Mouse (Mus musculus): Measurements from ENCODE around the gene Cacna2d2.
A peak's percentile ranks its signal among the peaks of the same experiment; 100 is the strongest.
"Not testable (repeated sequence)": the region's sequence is repeated elsewhere in the genome, so short reads cannot be mapped to it uniquely, and the experiment has no call there.

Gene Cacna2d2

GRCm38 (mm10) chr9:107555031-107555457 lies 155.6 kb downstream of the Cacna2d2 start:
- no peak for TF ChIP-seq POU5F1 (IDR thresholded peaks at IDR 0.05; ENCODE audit: borderline replicate concordance, low read length)
- no peak for TF ChIP-seq CTCF (conservative IDR thresholded peaks at IDR 0.05; ENCODE audit: low read length)
- no peak for TF ChIP-seq NANOG (IDR thresholded peaks at IDR 0.05; ENCODE audit: borderline replicate concordance, low read length)
- no peaks in the 10 kb centered on the region for H3K9me3 ChIP-seq (ENCODE audit: low read length)
- H3K4me1 ChIP-seq (replicated peaks; ENCODE audit: low read depth, low read length) = peaks cover 62% of the 10 kb centered on the region
- peaks cover 36% of the 10 kb centered on the region for H3K27me3 ChIP-seq (ENCODE audit: insufficient read depth, low read length)
- peaks cover 37% of the 10 kb centered on the region for H3K36me3 ChIP-seq (ENCODE audit: insufficient read depth, low read length)
- H3K4me3 ChIP-seq (replicated peaks; ENCODE audit: low read length) = peak overlapping the region; percentile 87

- Histone ChIP-seq H3K4me1 (replicated peaks; ENCODE audit: low read depth, low read length) (peaks cover 56% of the 10 kb centered on the region), H3K9me3 (ENCODE audit: low read length) (no peaks in the 10 kb centered on the region), H3K36me3 (ENCODE audit: insufficient read depth, low read length) (peaks cover 44% of the 10 kb centered on the region), H3K4me3 (replicated peaks; ENCODE audit: low read length) (peak overlapping the region; percentile 87), H3K27me3 (ENCODE audit: insufficient read depth, low read length) (peaks cover 30% of the 10 kb centered on the region)
- TF ChIP-seq NANOG (IDR thresholded peaks at IDR 0.05; ENCODE audit: borderline replicate concordance, low read length) (no peak), POU5F1 (IDR thresholded peaks at IDR 0.05; ENCODE audit: borderline replicate concordance, low read length) (no peak), CTCF (conservative IDR thresholded peaks at IDR 0.05; ENCODE audit: low read length) (no peak)
Measured at GRCm38 (mm10) chr9:107555701-107556100, 156.3 kb downstream of the Cacna2d2 start.

GRCm38 (mm10) chr9:107556346-107556745 lies 156.9 kb downstream of the Cacna2d2 start:
- Histone ChIP-seq H3K36me3 (ENCODE audit: insufficient read depth, low read length) (peaks cover 51% of the 10 kb centered on the region), H3K27me3 (ENCODE audit: insufficient read depth, low read length) (peaks cover 23% of the 10 kb centered on the region), H3K4me3 (replicated peaks; ENCODE audit: low read length) (no peak overlapping the region), H3K9me3 (ENCODE audit: low read length) (no peaks in the 10 kb centered on the region), H3K4me1 (replicated peaks; ENCODE audit: low read depth, low read length) (peaks cover 53% of the 10 kb centered on the region)
- TF ChIP-seq CTCF (conservative IDR thresholded peaks at IDR 0.05; ENCODE audit: low read length) (no peak), NANOG (IDR thresholded peaks at IDR 0.05; ENCODE audit: borderline replicate concordance, low read length) (no peak), POU5F1 (IDR thresholded peaks at IDR 0.05; ENCODE audit: borderline replicate concordance, low read length) (no peak)

GRCm38 (mm10) chr9:107563029-107563581 lies 163.7 kb downstream of the Cacna2d2 start, which contains the start of gene Tusc2:
Gene Tusc2 (plus strand): TSS chr9:107563255.
- Histone ChIP-seq H3K27me3 (ENCODE audit: insufficient read depth, low read length) (peaks cover 10% of the 10 kb centered on the region; the same call in 1 of the 2 replicates), H3K4me1 (replicated peaks; ENCODE audit: low read depth, low read length) (peaks cover 57% of the 10 kb centered on the region), H3K4me3 (replicated peaks; ENCODE audit: low read length) (peak within 1 kb of the TSS; percentile 96), H3K9me3 (ENCODE audit: low read length) (no peaks in the 10 kb centered on the region), H3K36me3 (ENCODE audit: insufficient read depth, low read length) (peaks cover 59% of the 10 kb centered on the region)
- TF ChIP-seq NANOG (IDR thresholded peaks at IDR 0.05; ENCODE audit: borderline replicate concordance, low read length) = no peak
- no peak for TF ChIP-seq CTCF (conservative IDR thresholded peaks at IDR 0.05; ENCODE audit: low read length)
- TF ChIP-seq POU5F1 (IDR thresholded peaks at IDR 0.05; ENCODE audit: borderline replicate concordance, low read length) = no peak

- H3K27me3 ChIP-seq (ENCODE audit: insufficient read depth, low read length) = peaks cover 21% of the 10 kb centered on the region
- not testable (repeated sequence) for H3K9me3 ChIP-seq (ENCODE audit: low read length)
- H3K4me1 ChIP-seq (replicated peaks; ENCODE audit: low read depth, low read length) = peaks cover 72% of the 10 kb centered on the region
- peaks cover 35% of the 10 kb centered on the region for H3K36me3 ChIP-seq (ENCODE audit: insufficient read depth, low read length)
- peak overlapping the region; percentile 17; the same call in 1 of the 2 replicates for H3K4me3 ChIP-seq (replicated peaks; ENCODE audit: low read length)
Measured at GRCm38 (mm10) chr9:107565556-107565955, 166.1 kb downstream of the Cacna2d2 start.

GRCm38 (mm10) chr9:107566041-107566709 lies 166.8 kb downstream of the Cacna2d2 start:
- Histone ChIP-seq H3K4me1 (replicated peaks; ENCODE audit: low read depth, low read length) (peaks cover 78% of the 10 kb centered on the region), H3K27me3 (ENCODE audit: insufficient read depth, low read length) (peaks cover 27% of the 10 kb centered on the region), H3K9me3 (ENCODE audit: low read length) (no peaks in the 10 kb centered on the region), H3K36me3 (ENCODE audit: insufficient read depth, low read length) (peaks cover 33% of the 10 kb centered on the region), H3K4me3 (replicated peaks; ENCODE audit: low read length) (no peak overlapping the region)
- TF ChIP-seq POU5F1 (IDR thresholded peaks at IDR 0.05; ENCODE audit: borderline replicate concordance, low read length) = no peak
- peak; percentile 91 for TF ChIP-seq CTCF (conservative IDR thresholded peaks at IDR 0.05; ENCODE audit: low read length)

- Histone ChIP-seq H3K4me3 (replicated peaks; ENCODE audit: low read length) (no peak overlapping the region), H3K27me3 (ENCODE audit: insufficient read depth, low read length) (peaks cover 28% of the 10 kb centered on the region), H3K36me3 (ENCODE audit: insufficient read depth, low read length) (peaks cover 33% of the 10 kb centered on the region), H3K9me3 (ENCODE audit: low read length) (no peaks in the 10 kb centered on the region), H3K4me1 (replicated peaks; ENCODE audit: low read depth, low read length) (peaks cover 80% of the 10 kb centered on the region)
- TF ChIP-seq CTCF (conservative IDR thresholded peaks at IDR 0.05; ENCODE audit: low read length) (no peak), NANOG (IDR thresholded peaks at IDR 0.05; ENCODE audit: borderline replicate concordance, low read length) (no peak), POU5F1 (IDR thresholded peaks at IDR 0.05; ENCODE audit: borderline replicate concordance, low read length) (no peak)
Measured at GRCm38 (mm10) chr9:107566855-107567254, 167.4 kb downstream of the Cacna2d2 start.

- H3K36me3 ChIP-seq (ENCODE audit: insufficient read depth, low read length) = peaks cover 37% of the 10 kb centered on the region
- TF ChIP-seq NANOG (IDR thresholded peaks at IDR 0.05; ENCODE audit: borderline replicate concordance, low read length) = no peak
- no peak for TF ChIP-seq CTCF (conservative IDR thresholded peaks at IDR 0.05; ENCODE audit: low read length)
- no peak for TF ChIP-seq POU5F1 (IDR thresholded peaks at IDR 0.05; ENCODE audit: borderline replicate concordance, low read length)
- peak within 1 kb of the TSS; percentile 89 for H3K4me3 ChIP-seq (replicated peaks; ENCODE audit: low read length)
- peaks cover 28% of the 10 kb centered on the region for H3K27me3 ChIP-seq (ENCODE audit: insufficient read depth, low read length)
- H3K4me1 ChIP-seq (replicated peaks; ENCODE audit: low read depth, low read length) = peaks cover 76% of the 10 kb centered on the region
- no peaks in the 10 kb centered on the region for H3K9me3 ChIP-seq (ENCODE audit: low read length)
Measured at GRCm38 (mm10) chr9:107567702-107568319, 168.4 kb downstream of the Cacna2d2 start, which contains the start of gene Hyal2. Gene Hyal2 (plus strand): TSS chr9:107567945.
